Mouse (Mus musculus) myocyte (in vitro differentiated cells): ENCODE measurements at regions not wholly inside any gene's neighbourhood (a gene's known extent, or its start where the extent isn't known, plus 50 kb on each side); places are given as distances from the start of the nearest gene placed in this dataset.

Experiments used
- H3K27me3 ChIP-seq: one replicate; pipeline ENCODE4 v1.6.1; 2011; ENCODE audit not compliant: control insufficient read depth, insufficient read depth, insufficient read length
- H3K36me3 ChIP-seq: one replicate; pipeline ENCODE4 v1.6.1; 2011; ENCODE audit not compliant: control insufficient read depth, insufficient read depth
- H3K4me2 ChIP-seq: one replicate; pipeline ENCODE4 v1.6.1; 2011; ENCODE audit warnings: low read depth, control low read depth
- H3K4me3 ChIP-seq: one replicate; pipeline ENCODE4 v1.5.1; 2011; ENCODE audit warnings: mild to moderate bottlenecking, control low read depth, moderate library complexity
- H3K79me2 ChIP-seq: one replicate; pipeline ENCODE4 v1.6.1; 2011; ENCODE audit not compliant: control insufficient read depth, insufficient read depth
- H3ac ChIP-seq: one replicate; pipeline ENCODE4 v1.6.1; 2011; ENCODE audit not compliant: control insufficient read depth, insufficient read length
- CEBPB ChIP-seq: IDR thresholded peaks from 2 replicates; pipeline ENCODE4 v1.6.1; 2011; ENCODE audit warnings: mild to moderate bottlenecking, moderate library complexity; ENCODE audit not compliant: poor library complexity, insufficient read depth, severe bottlenecking
- E2F4 ChIP-seq: IDR thresholded peaks from one replicate; pipeline ENCODE4 v1.6.1; 2011; ENCODE audit warnings: mild to moderate bottlenecking, control low read depth, moderate library complexity; ENCODE audit not compliant: insufficient read depth
- MAX ChIP-seq: IDR thresholded peaks from one replicate; pipeline ENCODE4 v1.6.1; 2011; ENCODE audit warnings: low read depth, mild to moderate bottlenecking, control low read depth
- MYOD1 ChIP-seq, 3 experiments: IDR thresholded peaks; one replicate each; pipeline ENCODE4 v1.6.1; 2011; ENCODE audit warnings: control low read depth in 2 of 3, low read depth in 2 of 3, mild to moderate bottlenecking in 2 of 3, moderate library complexity in 1 of 3; ENCODE audit not compliant: insufficient read length in 2 of 3, control insufficient read depth in 1 of 3
- MYOG ChIP-seq, 3 experiments: IDR thresholded peaks; one replicate each; pipeline ENCODE4 v1.6.1; 2011; ENCODE audit warnings: control low read depth in 2 of 3, low read depth in 2 of 3, mild to moderate bottlenecking in 2 of 3; ENCODE audit not compliant: insufficient read length in 2 of 3, control insufficient read depth in 1 of 3, insufficient read depth in 1 of 3
- POLR2A ChIP-seq: IDR thresholded peaks from one replicate; pipeline ENCODE4 v1.6.1; 2011; ENCODE audit warnings: low read depth, mild to moderate bottlenecking, control low read depth, moderate library complexity; ENCODE audit not compliant: insufficient read length
- POLR2AphosphoS2 ChIP-seq: IDR thresholded peaks from one replicate; pipeline ENCODE4 v1.6.1; 2011; ENCODE audit warnings: low read depth, control low read depth; ENCODE audit not compliant: insufficient read length
- REST ChIP-seq: IDR thresholded peaks from one replicate; pipeline ENCODE4 v1.6.1; 2011; ENCODE audit warnings: mild to moderate bottlenecking, control low read depth, moderate library complexity; ENCODE audit not compliant: insufficient read depth, insufficient read length
- SRF ChIP-seq: IDR thresholded peaks from one replicate; pipeline ENCODE4 v1.6.1; 2011; ENCODE audit warnings: low read depth; ENCODE audit not compliant: control insufficient read depth, insufficient read length
- TCF12 ChIP-seq: IDR thresholded peaks from one replicate; pipeline ENCODE4 v1.6.1; 2011; ENCODE audit warnings: mild to moderate bottlenecking, control low read depth; ENCODE audit not compliant: poor library complexity, insufficient read depth, severe bottlenecking
- TCF3 ChIP-seq: IDR thresholded peaks from one replicate; pipeline ENCODE4 v1.6.1; 2011; ENCODE audit warnings: low read depth, control low read depth; ENCODE audit not compliant: insufficient read length
- USF1 ChIP-seq: IDR thresholded peaks from one replicate; pipeline ENCODE4 v1.6.1; 2011; ENCODE audit warnings: low read depth, mild to moderate bottlenecking, control low read depth, moderate library complexity

- Histone ChIP-seq H3K27me3 (no peaks in the 10 kb centered on the region), H3K36me3 (no peaks in the 10 kb centered on the region), H3K4me2 (no peak overlapping the region), H3K79me2 (no peaks in the 10 kb centered on the region), H3ac (no peak overlapping the region), H3K4me3 (no peak overlapping the region)
- TF ChIP-seq POLR2A (no peak), SRF (no peak)
These were observed 67.2 kb downstream of the Mtx3 start for GRCm38 (mm10) chr13:92911660-92912284.

GRCm38 (mm10) chr13:92912661-92913060, 68.1 kb downstream of the Mtx3 start:
- Histone ChIP-seq H3K4me2 (no peak overlapping the region), H3K4me3 (no peak overlapping the region), H3K27me3 (no peaks in the 10 kb centered on the region), H3K36me3 (no peaks in the 10 kb centered on the region), H3K79me2 (no peaks in the 10 kb centered on the region), H3ac (no peak overlapping the region)
- TF ChIP-seq TCF12 (no peak), E2F4 (no peak), POLR2AphosphoS2 (no peak), REST (no peak), USF1 (no peak)

GRCm38 (mm10) chr13:92914631-92915030, 70.1 kb downstream of the Mtx3 start:
- Histone ChIP-seq H3K4me2 (no peak overlapping the region), H3K4me3 (no peak overlapping the region), H3K79me2 (no peaks in the 10 kb centered on the region), H3ac (no peak overlapping the region), H3K27me3 (no peaks in the 10 kb centered on the region), H3K36me3 (no peaks in the 10 kb centered on the region)
- TF ChIP-seq USF1 (no peak), SRF (no peak), E2F4 (no peak), POLR2A (no peak), POLR2AphosphoS2 (no peak), TCF3 (no peak), TCF12 (no peak), REST (no peak), MYOD1 (IDR thresholded peaks at IDR 0.05; ENCODE audit: control insufficient read depth in 1 of 3, insufficient read length in 2 of 3, low read depth in 2 of 3) (no peak), MYOG (IDR thresholded peaks at IDR 0.05; ENCODE audit: control insufficient read depth in 1 of 3, insufficient read depth in 1 of 3, insufficient read length in 2 of 3, low read depth in 2 of 3) (no peak), CEBPB (no peak), MAX (no peak)

GRCm38 (mm10) chr13:92915221-92915839, 70.8 kb downstream of the Mtx3 start:
- TF ChIP-seq TCF12 (no peak), SRF (no peak), E2F4 (no peak), POLR2A (no peak), MAX (no peak), MYOG (IDR thresholded peaks at IDR 0.05; ENCODE audit: control insufficient read depth in 1 of 3, insufficient read depth in 1 of 3, insufficient read length in 2 of 3, low read depth in 2 of 3) (no peak), USF1 (no peak), REST (no peak), TCF3 (no peak), POLR2AphosphoS2 (no peak), CEBPB (no peak), MYOD1 (IDR thresholded peaks at IDR 0.05; ENCODE audit: control insufficient read depth in 1 of 3, insufficient read length in 2 of 3, low read depth in 2 of 3) (no peak)
- H3K36me3 ChIP-seq, result no peaks in the 10 kb centered on the region
- no peak overlapping the region for H3ac ChIP-seq
- no peak overlapping the region for H3K4me2 ChIP-seq
- no peak overlapping the region for H3K4me3 ChIP-seq
- H3K79me2 ChIP-seq, result no peaks in the 10 kb centered on the region
- no peaks in the 10 kb centered on the region for H3K27me3 ChIP-seq

GRCm38 (mm10) chr13:92915948-92916710, 71.6 kb downstream of the Mtx3 start:
- no peak for TF ChIP-seq POLR2AphosphoS2
- no peak for TF ChIP-seq USF1
- TF ChIP-seq MYOD1 (IDR thresholded peaks at IDR 0.05; ENCODE audit: control insufficient read depth in 1 of 3, insufficient read length in 2 of 3, low read depth in 2 of 3), result no peak
- no peak for TF ChIP-seq TCF12
- no peak for TF ChIP-seq MYOG (IDR thresholded peaks at IDR 0.05; ENCODE audit: control insufficient read depth in 1 of 3, insufficient read depth in 1 of 3, insufficient read length in 2 of 3, low read depth in 2 of 3)
- Histone ChIP-seq H3K4me3 (no peak overlapping the region), H3K79me2 (no peaks in the 10 kb centered on the region), H3K27me3 (no peaks in the 10 kb centered on the region), H3K4me2 (no peak overlapping the region), H3ac (no peak overlapping the region), H3K36me3 (no peaks in the 10 kb centered on the region)
